Mouse (Mus musculus) embryonic fibroblast, embryonic 13.5 days (primary cell): ENCODE measurements at regions not wholly inside any gene's neighbourhood (a gene's known extent, or its start where the extent isn't known, plus 50 kb on each side); places are given as distances from the start of the nearest gene placed in this dataset.

Experiments used
- CTCF ChIP-seq: IDR thresholded peaks from 2 replicates; pipeline ENCODE4 v1.5.1; 2011; ENCODE audit warnings: mild to moderate bottlenecking, control low read depth, low read length, moderate library complexity, borderline replicate concordance; ENCODE audit not compliant: insufficient read depth
- POLR2A ChIP-seq: IDR thresholded peaks from 2 replicates; pipeline ENCODE4 v1.6.1; 2011; ENCODE audit warnings: low read depth, mild to moderate bottlenecking, control low read depth, low read length, moderate library complexity

DNA sequence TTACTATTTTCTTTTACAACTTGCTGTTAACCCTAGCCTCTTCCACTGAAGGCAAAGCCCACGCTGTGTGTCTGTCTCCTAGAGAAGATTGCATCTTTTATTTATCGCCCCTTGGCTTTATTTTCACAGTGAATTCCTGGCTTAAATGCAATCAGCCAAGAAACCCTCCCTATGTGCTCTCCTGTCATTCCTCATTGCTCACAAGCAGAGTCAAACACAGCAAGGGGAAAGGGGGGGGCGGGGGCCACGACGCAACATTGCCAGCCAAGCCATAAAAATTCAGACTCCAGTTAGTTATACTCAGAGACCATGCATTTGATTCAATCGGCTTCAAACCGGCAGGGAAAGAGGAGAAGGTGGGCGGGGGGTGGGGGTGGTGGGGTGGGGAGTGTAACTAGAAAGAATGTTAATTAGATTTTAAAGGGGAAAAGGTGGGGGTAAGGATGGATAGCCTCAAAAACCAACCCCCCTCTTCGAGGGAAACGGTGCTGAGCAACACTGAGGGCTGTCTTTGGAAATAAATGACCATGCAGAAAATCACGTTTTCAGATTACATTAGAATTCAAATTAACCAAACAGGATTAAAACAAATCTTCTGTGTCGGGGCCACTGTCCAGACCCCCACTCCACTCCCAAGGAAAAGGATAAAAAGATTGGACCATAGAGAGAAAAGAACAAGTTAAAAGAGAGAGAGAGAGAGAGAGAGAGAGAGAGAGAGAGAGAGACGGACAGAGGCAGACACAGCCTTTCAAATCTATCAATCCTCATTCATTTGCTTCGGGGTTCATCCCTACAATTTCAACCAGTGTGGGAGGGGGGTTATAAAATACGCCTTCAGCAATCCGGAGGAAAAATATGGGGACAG lies 156.6 kb upstream of the Smim15 start:
- TF ChIP-seq CTCF (no peak), POLR2A (no peak)
